Mouse (Mus musculus): ENCODE results near the gene Npas2.

The Npas2 gene

GRCm38 (mm10) chr1:39212982-39213381 is 19.5 kb downstream of the Npas2 start:
- no peak for DNase-seq (ENCODE audit: low read depth, low spot score)

- peak; percentile 11 for DNase-seq (ENCODE audit: low read depth, low spot score)
These were observed 24.1 kb downstream of the Npas2 start for GRCm38 (mm10) chr1:39217584-39217983.

- DNase-seq (ENCODE audit: low read depth, low spot score), result no peak
These were observed 34.9 kb downstream of the Npas2 start for GRCm38 (mm10) chr1:39228401-39228800.

GRCm38 (mm10) chr1:39230021-39230420 is 36.5 kb downstream of the Npas2 start:
- DNase-seq (ENCODE audit: low read depth, low spot score), result no peak

GRCm38 (mm10) chr1:39234815-39235449 is 41.4 kb downstream of the Npas2 start:
- DNase-seq (ENCODE audit: low read depth, low spot score), result no peak

GRCm38 (mm10) chr1:39237503-39238255 is 44.1 kb downstream of the Npas2 start:
- no peak for DNase-seq (ENCODE audit: low read depth, low spot score)

GRCm38 (mm10) chr1:39240860-39241584 is 47.5 kb downstream of the Npas2 start:
- no peak for DNase-seq (ENCODE audit: low read depth, low spot score)

- DNase-seq (ENCODE audit: low read depth, low spot score), result no peak
These were observed 51.2 kb downstream of the Npas2 start for GRCm38 (mm10) chr1:39244726-39245125.

GRCm38 (mm10) chr1:39251679-39252078 is 58.1 kb downstream of the Npas2 start:
- DNase-seq (ENCODE audit: low read depth, low spot score), result no peak

- DNase-seq (ENCODE audit: low read depth, low spot score), result peak; percentile 27
These were observed 60.2 kb downstream of the Npas2 start for GRCm38 (mm10) chr1:39253771-39254170.

GRCm38 (mm10) chr1:39256051-39256450 is 62.5 kb downstream of the Npas2 start:
- no peak for DNase-seq (ENCODE audit: low read depth, low spot score)

GRCm38 (mm10) chr1:39256513-39257330 is 63.2 kb downstream of the Npas2 start:
- DNase-seq (ENCODE audit: low read depth, low spot score), result no peak

GRCm38 (mm10) chr1:39257331-39257594 is 63.7 kb downstream of the Npas2 start:
- DNase-seq (ENCODE audit: low read depth, low spot score), result no peak

GRCm38 (mm10) chr1:39259668-39260067 is 66.1 kb downstream of the Npas2 start:
- DNase-seq (ENCODE audit: low read depth, low spot score), result no peak

- DNase-seq (ENCODE audit: low read depth, low spot score), result no peak
These were observed 66.8 kb downstream of the Npas2 start for GRCm38 (mm10) chr1:39260183-39260978.

GRCm38 (mm10) chr1:39266843-39267512 is 73.4 kb downstream of the Npas2 start:
- DNase-seq (ENCODE audit: low read depth, low spot score), result no peak

GRCm38 (mm10) chr1:39272976-39273375 is 79.4 kb downstream of the Npas2 start:
- no peak for DNase-seq (ENCODE audit: low read depth, low spot score)

GRCm38 (mm10) chr1:39280391-39280790 is 86.9 kb downstream of the Npas2 start:
- DNase-seq (ENCODE audit: low read depth, low spot score), result no peak

GRCm38 (mm10) chr1:39280989-39281875 is 87.7 kb downstream of the Npas2 start:
- no peak for DNase-seq (ENCODE audit: low read depth, low spot score)

- DNase-seq (ENCODE audit: low read depth, low spot score), result no peak
These were observed 88.4 kb downstream of the Npas2 start for GRCm38 (mm10) chr1:39281888-39282287.
